Mouse (Mus musculus): ENCODE results near the gene Acat1. TPM values are rescaled to one million over a fixed set of nuclear protein-coding genes. Genes with fewer than 3 reads are reported as not detected.
A peak's percentile ranks its signal among the peaks of the same experiment; 100 is the strongest.

Gene Acat1
- 100 to 1,000 TPM; 148 to 192 TPM for total RNA-seq (2021)
- long read RNA-seq, experiment 1, transcript Acat1-201 (12 exons, 3,405 nt) = major isoform, 212 of 253 reads
- long read RNA-seq, experiment 1, partial matches to known transcripts = 20 of 253 reads
- long read RNA-seq, experiment 1, other reads (novel, unspliced or antisense) = 20 of 253 reads
- long read RNA-seq, experiment 2, transcript Acat1-201 (12 exons, 3,405 nt) = major isoform, 302 of 359 reads
- long read RNA-seq, experiment 2, partial matches to known transcripts = 30 of 359 reads
- long read RNA-seq, experiment 2, other reads (novel, unspliced or antisense) = 26 of 359 reads

- DNase-seq (ENCODE audit: low spot score in 2 of 2) = peak; percentile 91
Observed at GRCm38 (mm10) chr9:53609968-53610781, at the start of gene Acat1. Gene Acat1, minus strand, starts transcription at chr9:53610382.

GRCm38 (mm10) chr9:53634796-53635195 lies 24.6 kb upstream of the Acat1 start:
- DNase-seq (ENCODE audit: low spot score in 2 of 2) = no peak

DNA sequence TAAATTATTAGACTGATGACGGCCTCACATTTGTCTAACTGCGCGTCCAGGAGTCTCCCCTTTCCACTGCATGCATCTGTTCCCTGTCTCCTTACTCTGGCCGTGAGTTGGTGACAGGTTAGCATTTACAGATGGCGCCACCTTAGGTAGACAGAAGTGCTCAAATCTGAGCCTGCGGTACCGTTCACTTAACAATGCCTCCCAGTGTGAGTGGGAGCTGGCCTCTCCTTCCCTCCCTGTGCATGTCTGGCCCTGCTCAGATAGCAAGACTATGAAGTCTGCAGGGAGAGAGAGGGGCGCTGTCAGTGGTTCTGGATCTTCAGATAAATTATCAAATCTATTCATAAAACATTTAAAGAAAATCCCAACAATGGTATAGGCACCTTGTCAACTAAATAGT lies 5.1 kb upstream of the Acat1 start:
- DNase-seq (ENCODE audit: low spot score in 2 of 2) = no peak

DNA sequence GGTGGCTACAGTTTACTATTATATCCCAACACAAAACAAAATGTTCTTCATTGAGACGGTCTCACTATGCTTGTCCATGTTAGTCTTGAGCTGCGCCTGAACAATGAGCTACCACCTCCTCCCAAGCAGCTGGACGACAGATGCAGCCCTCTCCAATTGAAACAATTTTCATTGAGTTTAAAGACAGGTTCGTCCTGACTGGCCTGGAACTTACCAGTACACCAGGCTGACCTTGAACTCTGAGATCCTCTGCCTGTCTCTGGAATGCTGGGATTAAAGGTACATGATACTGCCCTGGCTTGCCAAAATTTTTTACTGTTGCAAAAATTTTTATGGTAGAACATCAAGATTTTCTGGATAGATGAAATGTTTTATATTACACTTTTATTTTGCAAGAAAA lies 4.1 kb upstream of the Acat1 start:
- no peak for DNase-seq (ENCODE audit: low spot score in 2 of 2)

- DNase-seq (ENCODE audit: low spot score in 2 of 2) = no peak
Observed at GRCm38 (mm10) chr9:53609306-53609967, 745 bp downstream of the Acat1 start.

- no peak for DNase-seq (ENCODE audit: low spot score in 2 of 2)
Observed at GRCm38 (mm10) chr9:53607816-53608215, 2.4 kb downstream of the Acat1 start.

DNA sequence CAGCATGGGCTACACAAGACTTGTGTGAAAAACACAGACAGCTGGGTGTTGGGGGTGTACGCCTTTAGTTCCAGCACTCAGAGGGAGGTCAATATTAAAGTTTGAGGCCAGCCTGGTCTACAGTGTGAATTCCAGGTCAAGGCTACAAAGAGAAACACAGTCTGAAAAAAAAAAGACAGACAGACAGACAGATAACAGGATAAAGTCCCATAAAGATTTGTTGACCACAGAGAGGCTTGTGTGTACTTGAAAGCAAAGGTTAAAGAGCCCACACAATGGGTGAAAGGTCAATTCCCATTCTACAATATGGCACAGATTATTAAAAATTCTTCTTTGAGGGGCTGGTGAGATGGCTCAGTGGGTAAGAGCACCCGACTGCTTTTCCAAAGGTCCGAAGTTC lies 3.0 kb downstream of the Acat1 start:
- no peak for DNase-seq (ENCODE audit: low spot score in 2 of 2)

- DNase-seq (ENCODE audit: low spot score in 2 of 2) = no peak
Observed at GRCm38 (mm10) chr9:53604954-53605353, 5.2 kb downstream of the Acat1 start.

GRCm38 (mm10) chr9:53603849-53604248 lies 6.3 kb downstream of the Acat1 start:
- no peak for DNase-seq (ENCODE audit: low spot score in 2 of 2)

DNA sequence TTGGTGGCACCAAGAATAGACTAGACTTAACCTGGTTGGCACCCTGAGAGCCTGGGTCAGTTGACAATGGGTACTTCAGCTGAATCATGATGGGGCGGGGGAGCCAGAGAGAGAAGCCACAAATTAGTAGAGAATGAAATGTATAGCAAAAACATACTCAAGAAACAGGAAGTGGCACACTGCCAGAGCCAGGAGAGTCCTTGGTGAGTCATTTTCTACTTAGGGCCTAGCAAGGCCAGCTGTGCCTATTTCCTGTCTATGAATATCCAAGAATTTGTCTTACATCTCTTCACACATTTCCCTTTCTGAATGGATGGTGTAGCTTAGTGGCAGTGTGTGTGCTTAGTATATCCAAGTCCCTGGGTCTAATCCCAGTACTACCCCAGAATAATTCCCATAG lies 6.8 kb downstream of the Acat1 start:
- DNase-seq (ENCODE audit: low spot score in 2 of 2) = no peak

GRCm38 (mm10) chr9:53601541-53601940 lies 8.6 kb downstream of the Acat1 start:
- DNase-seq (ENCODE audit: low spot score in 2 of 2) = no peak

DNA sequence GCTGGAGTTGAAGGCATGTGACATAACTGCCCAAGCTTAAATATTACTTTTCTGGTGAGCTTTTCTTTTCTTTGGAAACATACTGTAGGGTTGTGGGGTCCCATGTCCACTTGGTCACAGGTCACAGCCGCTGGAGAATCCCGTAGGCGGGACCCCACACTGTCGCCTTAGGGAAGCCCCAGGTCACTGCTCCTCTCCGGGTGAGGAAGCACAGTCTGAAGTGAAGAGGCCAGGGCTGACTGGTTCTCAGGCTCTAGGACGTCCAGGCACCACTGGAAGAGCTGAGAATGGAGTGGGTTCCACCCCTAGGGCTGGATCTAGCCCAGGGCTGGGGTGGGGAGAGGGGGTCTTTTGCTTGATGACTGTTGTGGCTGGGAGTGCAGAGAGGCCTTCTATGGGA lies 11.6 kb downstream of the Acat1 start:
- no peak for DNase-seq (ENCODE audit: low spot score in 2 of 2)

DNA sequence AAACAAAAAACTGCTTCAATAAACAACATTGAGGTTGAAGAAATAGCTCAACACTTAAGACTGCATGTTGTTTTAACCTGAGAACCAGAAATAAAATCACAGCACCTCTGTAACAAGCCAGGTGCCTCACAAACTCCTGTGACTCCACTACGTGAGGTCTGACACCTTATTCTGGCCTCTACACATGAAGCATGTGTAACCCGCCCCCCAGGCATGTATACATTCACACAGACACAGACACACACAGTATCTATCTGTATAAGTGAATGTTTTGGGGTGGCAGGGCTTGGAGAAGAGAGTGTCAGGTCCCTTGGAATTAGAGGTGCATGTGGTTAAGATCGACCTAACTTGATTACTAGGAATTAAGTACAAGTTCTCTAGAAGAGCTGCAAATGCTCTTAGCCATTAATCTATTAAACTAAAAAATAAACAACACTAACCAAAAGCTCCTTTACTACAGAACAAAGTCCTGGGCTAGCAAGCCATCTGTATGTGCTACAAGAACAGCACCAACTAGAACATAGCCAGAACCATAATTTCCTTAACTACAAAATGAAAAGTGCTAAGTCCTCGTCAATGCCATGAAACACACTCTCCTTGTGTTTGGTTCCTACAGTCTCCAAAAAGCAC lies 13.1 kb downstream of the Acat1 start:
- no peak for DNase-seq (ENCODE audit: low spot score in 2 of 2)

DNA sequence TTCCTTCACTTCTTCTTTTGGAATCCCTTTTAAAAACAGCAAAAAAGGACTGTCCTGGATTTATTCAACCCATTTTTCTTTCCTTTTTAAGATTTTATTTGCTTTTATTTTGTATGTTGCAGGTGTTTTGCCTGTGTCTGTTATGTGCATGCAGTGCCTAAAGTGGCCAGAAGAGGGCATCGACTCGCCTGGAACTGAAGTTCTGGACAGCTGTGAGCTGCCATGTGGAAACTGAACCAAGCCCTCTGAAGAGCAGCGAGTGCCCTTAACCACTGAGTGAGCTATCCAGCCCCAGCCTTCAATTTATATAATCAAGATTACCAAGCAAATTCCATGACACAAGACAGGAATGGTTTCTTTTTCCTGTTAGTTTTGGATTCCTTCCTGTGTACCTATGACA lies 15.4 kb downstream of the Acat1 start:
- DNase-seq (ENCODE audit: low spot score in 2 of 2) = peak; percentile 26 to 50

DNA sequence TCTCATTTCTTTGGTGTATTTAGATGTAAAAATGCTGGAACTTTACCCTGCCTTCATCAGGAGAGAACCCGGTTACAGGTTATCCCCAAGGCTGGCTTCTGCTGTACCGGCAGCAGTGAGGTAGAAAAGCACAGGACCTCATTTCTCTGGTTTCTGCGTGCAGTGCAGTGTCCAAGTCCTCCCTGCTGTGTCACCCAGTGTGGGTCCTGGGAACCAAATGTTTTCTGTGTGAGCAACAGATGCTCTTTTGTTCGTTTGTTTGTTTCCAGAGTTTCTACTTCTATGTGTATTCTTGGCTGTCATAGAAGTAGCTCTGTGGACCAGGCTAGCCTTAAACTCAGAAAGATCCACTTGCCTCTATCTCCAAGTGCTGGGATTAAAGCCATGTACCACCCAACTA lies 28.3 kb downstream of the Acat1 start:
- no peak for DNase-seq (ENCODE audit: low spot score in 2 of 2)

GRCm38 (mm10) chr9:53575721-53576120 lies 34.5 kb downstream of the Acat1 start:
- no peak for DNase-seq (ENCODE audit: low spot score in 2 of 2)

DNA sequence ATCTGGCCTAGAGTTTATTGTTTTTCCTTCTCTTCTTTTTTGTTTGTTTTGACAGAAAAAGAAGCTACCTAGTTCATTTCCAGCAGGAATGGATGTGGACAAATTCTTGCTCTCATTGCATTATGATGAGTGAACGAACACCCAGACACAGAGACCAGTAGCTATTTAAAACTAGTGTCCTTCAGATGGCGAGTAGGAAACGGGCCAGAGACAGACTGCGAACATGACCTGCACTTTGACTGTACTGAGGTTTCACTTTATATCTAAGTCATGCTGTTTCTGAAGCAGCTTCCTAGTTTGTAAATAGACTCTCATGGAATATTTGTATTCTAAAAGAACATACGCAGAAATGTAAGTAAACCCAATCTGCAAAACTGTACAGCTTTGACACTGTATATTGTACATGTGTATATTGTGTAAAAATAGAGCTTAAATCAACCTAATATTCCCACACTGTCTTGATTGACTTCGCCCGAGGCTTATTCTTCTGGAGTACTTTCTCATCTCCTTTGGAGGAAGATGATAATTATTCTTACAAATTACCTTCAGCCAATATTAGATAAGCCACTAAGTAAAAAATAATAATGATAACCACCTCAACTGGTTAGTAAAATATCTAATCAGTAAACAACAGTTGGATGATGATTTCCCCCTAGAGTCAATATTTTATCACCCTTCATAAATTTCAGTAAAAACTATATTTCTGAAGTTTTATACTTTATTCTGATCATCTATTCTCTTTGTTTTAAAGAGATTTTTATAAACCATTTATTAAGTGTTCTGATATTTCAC lies 37.5 kb downstream of the Acat1 start:
- no peak for DNase-seq (ENCODE audit: low spot score in 2 of 2)

DNA sequence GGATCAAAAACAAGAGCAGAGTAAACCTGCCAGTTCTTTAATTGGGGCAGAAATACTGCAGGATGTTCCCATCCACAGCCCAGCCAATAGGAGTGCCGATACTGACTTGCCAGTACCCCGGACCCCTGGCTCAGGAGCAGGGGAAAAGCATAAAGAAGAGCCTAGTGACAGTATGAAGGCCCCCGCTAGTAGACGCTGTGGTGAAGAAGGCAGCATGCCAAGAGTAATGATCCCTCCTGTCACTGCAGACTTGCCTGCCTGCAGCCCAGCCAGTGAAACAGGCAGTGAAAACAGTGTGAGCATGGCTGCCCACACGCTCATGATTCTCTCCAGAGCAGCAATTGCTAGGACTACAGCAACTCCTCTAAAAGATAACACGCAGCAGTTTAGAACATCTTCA lies 39.5 kb downstream of the Acat1 start:
- no peak for DNase-seq (ENCODE audit: low spot score in 2 of 2)

GRCm38 (mm10) chr9:53537336-53537965 lies 72.7 kb downstream of the Acat1 start:
- DNase-seq (ENCODE audit: low spot score in 2 of 2) = no peak

- peak; percentile 97 to 99 for DNase-seq (ENCODE audit: low spot score in 2 of 2)
Observed at GRCm38 (mm10) chr9:53536558-53537320, 73.4 kb downstream of the Acat1 start, which contains the start of the genes Atm and Npat. Gene Atm, minus strand, starts transcription at chr9:53536740. Gene Npat, plus strand, starts transcription at chr9:53537047.

Measured in adrenal gland, postnatal 4 days (tissue).